Mouse (Mus musculus) liver, adult 2 months (tissue): Measurements from ENCODE around the gene Tmigd1.

Experiments
- CTCF ChIP-seq: fragments of 200-500 bp; IDR thresholded peaks from 2 replicates; pipeline ENCODE4 v1.5.1; 2011; ENCODE audit warnings: low read depth, low read length, control low read depth
- POLR2A ChIP-seq: fragments of 200-500 bp; IDR thresholded peaks from 2 replicates; pipeline ENCODE4 v1.6.1; 2011; ENCODE audit warnings: low read length, control low read depth; ENCODE audit not compliant: insufficient read depth; ENCODE audit errors: extremely low read depth

DNA sequence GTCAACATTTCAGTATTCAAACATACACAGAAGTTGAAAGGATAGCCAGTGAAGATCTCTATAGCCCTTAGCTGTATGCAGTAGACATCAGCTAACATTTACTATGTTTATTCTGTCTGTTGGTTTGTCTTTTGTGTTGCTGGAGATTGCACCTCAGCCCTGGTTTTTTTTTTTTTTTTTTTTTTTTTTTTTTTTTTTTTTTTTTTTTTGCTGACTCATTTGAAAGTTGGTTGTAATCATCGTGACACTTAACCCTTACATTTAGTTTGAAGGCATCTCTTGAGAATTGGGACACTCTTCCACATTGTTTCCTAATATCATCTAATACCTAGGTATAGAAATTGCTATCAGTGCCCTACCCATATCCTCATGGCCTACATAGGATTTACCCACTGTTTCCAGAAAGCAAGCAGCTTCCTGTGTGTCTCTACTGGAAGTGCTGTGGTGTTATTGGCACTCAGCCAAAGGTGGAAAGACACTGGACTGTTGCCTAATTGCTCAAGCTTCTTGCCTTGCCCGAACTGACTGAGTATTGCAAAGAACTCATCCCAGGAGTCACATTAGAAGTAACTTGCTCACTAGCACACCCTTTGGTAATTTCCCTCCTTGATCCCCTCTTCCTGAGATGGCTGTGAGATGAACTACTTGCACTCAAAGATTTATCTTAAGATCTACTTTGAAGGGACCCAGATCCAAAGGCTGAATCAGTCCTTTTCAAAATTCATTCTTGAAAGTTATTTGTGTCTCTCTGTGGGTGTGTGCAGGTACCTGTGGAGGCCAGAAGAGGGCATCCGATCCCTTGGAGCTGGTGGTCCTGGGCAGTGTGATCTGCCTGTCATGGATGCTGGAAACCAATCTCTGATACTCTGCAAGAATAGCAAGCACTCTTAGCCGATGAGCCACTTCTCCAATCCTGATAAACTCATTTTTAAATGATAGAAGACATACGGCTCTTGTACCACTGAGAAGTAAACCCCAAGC, 1.9 kb upstream of the Tmigd1 start:
- peak; percentile 81 for TF ChIP-seq CTCF
- TF ChIP-seq POLR2A = no peak
